Mouse (Mus musculus) heart, embryonic 15.5 days (tissue): ENCODE measurements around the gene Dennd1c. TPM values are rescaled to one million over a fixed set of nuclear protein-coding genes. Genes with fewer than 3 reads are reported as not detected.
A peak's percentile ranks its signal among the peaks of the same experiment; 100 is the strongest.

ENCODE experiments used
- ATAC-seq: fragments of 200-750 bp; cut with Nextera tagmentation; replicated peaks from 2 replicates; pipeline ENCODE4 v1.8.0; 2017; ENCODE audit warnings: low read depth, moderate TSS enrichment; ENCODE audit not compliant: insufficient number of reproducible peaks, insufficient read depth, low FRiP score
- H3K27ac ChIP-seq: fragments of 300-500 bp; sonication (generic); 2 replicates; pipeline ENCODE4 v1.5.1; 2015; ENCODE audit warnings: mild to moderate bottlenecking, inconsistent platforms
- H3K27me3 ChIP-seq: fragments of 300-500 bp; sonication (generic); 2 replicates; pipeline ENCODE4 v1.6.1; 2015; ENCODE audit warnings: inconsistent platforms
- H3K36me3 ChIP-seq: fragments of 300-500 bp; sonication (generic); 2 replicates; pipeline ENCODE4 v1.6.1; 2015; ENCODE audit warnings: mild to moderate bottlenecking, inconsistent platforms
- H3K4me1 ChIP-seq: fragments of 300-500 bp; sonication (generic); replicated peaks from 2 replicates; pipeline ENCODE4 v1.6.1; 2015; ENCODE audit warnings: inconsistent platforms
- H3K4me2 ChIP-seq: fragments of 300-500 bp; sonication (generic); 2 replicates; pipeline ENCODE4 v1.6.1; 2015; ENCODE audit warnings: inconsistent platforms, mild to moderate bottlenecking, moderate library complexity
- H3K4me3 ChIP-seq: fragments of 300-500 bp; sonication (generic); 2 replicates; pipeline ENCODE4 v1.5.1; 2015; ENCODE audit warnings: mild to moderate bottlenecking, inconsistent platforms
- H3K9ac ChIP-seq: fragments of 300-500 bp; sonication (generic); 2 replicates; pipeline ENCODE4 v1.6.1; 2015; ENCODE audit warnings: mild to moderate bottlenecking, inconsistent platforms
- H3K9me3 ChIP-seq: fragments of 300-500 bp; sonication (generic); replicated peaks from 2 replicates; pipeline ENCODE4 v1.6.1; 2016; ENCODE audit warnings: inconsistent platforms
- WGBS: fragments of 180-500 bp; shearing (Covaris S2); methylation state at CpG from one replicate; pipeline ENCODE4 v1.1.7; 2015; ENCODE audit warnings: mixed read lengths; 5-methylcytosine and 5-hydroxymethylcytosine counted together
- polyA plus RNA-seq: library from polyadenylated mRNA; unstranded; fragments of >200 nt; fragmentation: Nextera tagmentation; extraction: Ambion mirVana; gene quantifications from 2 replicates; pipeline ENCODE4 v1.2.1, GENCODE M21; 2015

Gene Dennd1c
- polyA plus RNA-seq, result 0.64 and 3.7 TPM in 2 replicates

DNA sequence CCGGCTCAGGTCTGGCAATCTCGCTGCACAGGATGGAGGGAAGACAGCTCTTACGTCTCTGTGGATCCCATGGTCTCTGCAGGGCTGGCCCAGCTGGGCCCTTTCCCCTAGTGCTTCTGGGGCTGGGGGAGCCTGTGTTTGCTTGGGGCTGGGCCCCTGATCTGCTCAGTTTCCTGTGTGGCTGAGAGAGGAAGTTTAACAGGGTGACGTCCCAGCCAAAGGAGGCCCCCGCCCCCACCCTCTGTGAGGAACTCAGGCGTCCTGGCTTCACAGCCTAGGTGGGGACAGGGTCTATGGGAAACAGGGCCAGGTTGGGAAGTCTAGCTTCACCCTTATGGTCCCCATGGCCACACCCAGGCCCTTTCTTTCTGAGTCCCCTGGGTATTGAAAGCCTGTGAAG is at the start of gene Dennd1c:
Dennd1c (minus strand) TSS at position 179 of the 400 bp plus-strand sequence.
- no peaks in the 10 kb centered on the region for H3K36me3 ChIP-seq
- no peaks in the 10 kb centered on the region for H3K9me3 ChIP-seq
- 30% methylated on average over 6 of the region's 6 CpGs for WGBS
- no peak within 1 kb of the TSS for H3K27ac ChIP-seq
- no peak within 1 kb of the TSS for H3K4me3 ChIP-seq
- H3K4me1 ChIP-seq, result no peaks in the 10 kb centered on the region
- H3K27me3 ChIP-seq, result 0 out of 2 replicates have a peak, but pooled peaks cover 3% of the 10 kb centered on the region
- no peak within 1 kb of the TSS for H3K9ac ChIP-seq
- H3K4me2 ChIP-seq, result peak within 1 kb of the TSS; percentile 7; the same call in 1 of the 2 replicates
- ATAC-seq, result no peak

DNA sequence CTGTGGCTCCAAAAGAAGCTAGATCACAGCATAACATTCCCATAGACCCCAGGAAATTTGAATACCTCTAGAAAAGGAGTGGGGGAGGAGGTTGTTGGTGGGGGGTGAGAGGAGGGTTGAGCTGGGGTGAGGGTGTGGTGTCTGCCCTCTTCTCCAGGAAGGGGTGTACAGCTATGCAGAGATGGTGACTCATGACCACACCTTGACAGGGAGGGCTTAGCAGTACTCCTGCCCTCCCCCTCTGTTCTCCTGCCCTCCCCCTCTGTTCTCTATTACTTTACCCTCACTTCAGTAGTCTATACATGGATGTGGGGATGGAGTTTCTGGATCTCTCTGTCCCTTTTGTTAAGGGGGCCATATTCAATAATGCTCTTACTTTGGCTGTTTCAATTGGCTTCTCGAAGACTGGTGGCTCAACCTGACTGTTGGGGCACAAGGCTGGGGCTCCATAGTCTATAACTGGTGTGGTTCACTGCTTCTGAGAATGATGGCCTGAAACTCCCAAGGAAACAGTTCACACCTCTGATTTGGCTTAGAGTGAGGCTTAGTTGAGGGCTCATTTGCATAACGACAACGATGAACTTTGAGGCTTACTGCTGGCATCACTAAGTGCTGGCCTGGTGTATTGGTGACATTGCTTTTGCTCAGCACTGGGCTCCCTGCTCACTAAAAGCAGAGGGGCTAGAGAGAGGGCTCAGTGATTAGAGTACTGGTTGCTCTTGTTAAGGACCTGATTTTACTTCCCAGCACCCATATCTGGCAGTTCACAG is 47.7 kb upstream of the Dennd1c start:
- H3K4me1 ChIP-seq, result no peaks in the 10 kb centered on the region
- no peaks in the 10 kb centered on the region for H3K36me3 ChIP-seq
- H3K9ac ChIP-seq, result no peak overlapping the region
- no peaks in the 10 kb centered on the region for H3K9me3 ChIP-seq
- WGBS, result 47% methylated on average over 3 of the region's 3 CpGs
- H3K27ac ChIP-seq, result no peak overlapping the region
- no peaks in the 10 kb centered on the region for H3K27me3 ChIP-seq
- no peak overlapping the region for H3K4me2 ChIP-seq
- no peak overlapping the region for H3K4me3 ChIP-seq
- ATAC-seq, result no peak

DNA sequence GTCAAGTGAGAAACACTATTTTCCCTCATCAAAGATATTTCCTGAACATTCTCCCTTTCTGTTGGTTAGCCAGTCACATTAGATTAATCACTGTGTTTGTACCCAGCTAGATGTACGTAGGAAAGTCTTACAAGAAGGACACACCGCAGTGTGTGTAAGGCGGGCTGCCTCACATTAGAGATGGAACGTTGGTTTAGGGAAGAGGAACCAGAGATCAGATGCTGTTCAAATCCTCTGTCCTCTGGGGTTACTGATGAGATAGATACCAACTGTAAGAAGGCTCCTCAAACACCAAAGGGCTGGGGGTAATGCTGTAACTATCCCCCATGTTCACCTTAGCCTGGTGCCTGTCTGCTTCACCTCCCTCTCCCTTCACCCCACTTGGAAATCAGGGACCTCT is 46.5 kb upstream of the Dennd1c start:
- whole genome bisulfite sequencing, result 78% methylated on average over 4 of the region's 4 CpGs
- Histone ChIP-seq H3K27me3 (no peaks in the 10 kb centered on the region), H3K4me1 (no peaks in the 10 kb centered on the region), H3K4me2 (no peak overlapping the region), H3K9me3 (no peaks in the 10 kb centered on the region), H3K9ac (no peak overlapping the region), H3K36me3 (no peaks in the 10 kb centered on the region), H3K27ac (no peak overlapping the region), H3K4me3 (no peak overlapping the region)
- ATAC-seq, result no peak

DNA sequence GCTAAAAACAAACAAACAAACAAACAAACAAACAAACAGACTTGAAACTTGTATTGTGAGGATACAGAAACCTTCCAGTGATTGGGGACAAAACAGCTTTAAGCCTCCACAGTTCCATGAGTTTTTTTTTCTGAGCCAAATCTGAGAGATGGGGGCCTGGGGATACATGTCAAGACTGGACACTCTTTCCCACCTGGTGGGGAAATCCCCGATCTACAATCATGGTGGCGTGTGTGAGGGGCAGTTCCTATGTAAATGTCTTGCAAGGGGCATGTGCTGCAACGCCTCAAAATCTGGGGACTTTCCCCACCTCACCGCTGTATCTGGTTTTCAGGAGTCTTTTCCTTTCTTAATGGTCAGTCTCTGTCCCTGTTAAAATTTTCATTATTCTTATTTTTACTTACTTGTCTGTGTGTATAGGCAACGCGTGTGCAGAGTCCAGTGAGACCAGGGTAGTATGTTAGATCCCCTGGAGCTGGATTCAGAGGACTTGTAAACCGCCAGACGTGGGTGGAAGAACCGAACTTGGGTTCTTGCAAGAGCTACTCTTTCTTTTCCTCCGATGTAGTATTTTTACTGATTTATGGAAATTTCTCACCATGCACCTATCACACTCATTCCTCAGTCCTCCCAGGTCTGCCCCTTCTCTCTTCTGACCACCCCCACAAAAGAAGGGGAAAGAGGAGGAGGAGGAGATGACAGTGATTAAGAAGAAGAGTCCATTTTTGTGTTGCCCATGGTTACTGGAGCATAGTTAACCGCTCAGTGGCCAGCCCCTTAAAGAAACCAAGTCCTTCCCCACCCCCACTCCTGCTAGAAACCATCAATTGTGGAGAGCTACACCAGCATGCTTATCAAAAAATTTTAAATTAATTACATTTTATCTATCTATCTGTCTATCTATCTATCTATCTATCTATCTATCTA is 45.1 kb upstream of the Dennd1c start:
- H3K9ac ChIP-seq, result no peak overlapping the region
- H3K27me3 ChIP-seq, result no peaks in the 10 kb centered on the region
- H3K9me3 ChIP-seq, result no peaks in the 10 kb centered on the region
- no peak overlapping the region for H3K27ac ChIP-seq
- no peaks in the 10 kb centered on the region for H3K36me3 ChIP-seq
- WGBS, result 80% methylated on average over 11 of the region's 11 CpGs
- peaks cover 4% of the 10 kb centered on the region for H3K4me1 ChIP-seq
- ATAC-seq, result no peak
- no peak overlapping the region for H3K4me3 ChIP-seq
- no peak overlapping the region for H3K4me2 ChIP-seq

DNA sequence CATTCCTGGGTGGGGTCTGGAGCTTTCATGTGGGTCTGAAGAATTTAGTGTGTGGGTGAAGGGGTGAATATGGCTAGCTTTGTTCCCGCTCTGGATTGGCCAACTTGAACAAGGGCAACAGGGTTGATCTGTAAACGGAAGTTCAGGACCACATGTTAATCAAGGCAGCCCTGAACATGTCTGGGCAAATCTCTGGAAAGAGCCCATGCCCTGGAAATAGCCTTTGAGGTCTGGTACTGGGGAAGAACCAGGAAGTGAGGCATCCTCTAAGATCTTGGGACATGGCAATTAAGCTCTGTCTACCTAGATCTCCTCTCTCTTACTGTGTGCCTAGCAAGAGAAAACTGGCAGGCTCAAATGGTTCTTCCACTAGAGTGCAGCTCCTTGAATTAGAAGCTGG is 43.5 kb upstream of the Dennd1c start:
- Histone ChIP-seq H3K9ac (no peak overlapping the region), H3K9me3 (no peaks in the 10 kb centered on the region), H3K27me3 (no peaks in the 10 kb centered on the region), H3K36me3 (no peaks in the 10 kb centered on the region), H3K27ac (no peak overlapping the region), H3K4me3 (no peak overlapping the region), H3K4me2 (no peak overlapping the region), H3K4me1 (peaks cover 4% of the 10 kb centered on the region)
- ATAC-seq, result no peak
- 77% methylated on average over 2 of the region's 2 CpGs for WGBS

DNA sequence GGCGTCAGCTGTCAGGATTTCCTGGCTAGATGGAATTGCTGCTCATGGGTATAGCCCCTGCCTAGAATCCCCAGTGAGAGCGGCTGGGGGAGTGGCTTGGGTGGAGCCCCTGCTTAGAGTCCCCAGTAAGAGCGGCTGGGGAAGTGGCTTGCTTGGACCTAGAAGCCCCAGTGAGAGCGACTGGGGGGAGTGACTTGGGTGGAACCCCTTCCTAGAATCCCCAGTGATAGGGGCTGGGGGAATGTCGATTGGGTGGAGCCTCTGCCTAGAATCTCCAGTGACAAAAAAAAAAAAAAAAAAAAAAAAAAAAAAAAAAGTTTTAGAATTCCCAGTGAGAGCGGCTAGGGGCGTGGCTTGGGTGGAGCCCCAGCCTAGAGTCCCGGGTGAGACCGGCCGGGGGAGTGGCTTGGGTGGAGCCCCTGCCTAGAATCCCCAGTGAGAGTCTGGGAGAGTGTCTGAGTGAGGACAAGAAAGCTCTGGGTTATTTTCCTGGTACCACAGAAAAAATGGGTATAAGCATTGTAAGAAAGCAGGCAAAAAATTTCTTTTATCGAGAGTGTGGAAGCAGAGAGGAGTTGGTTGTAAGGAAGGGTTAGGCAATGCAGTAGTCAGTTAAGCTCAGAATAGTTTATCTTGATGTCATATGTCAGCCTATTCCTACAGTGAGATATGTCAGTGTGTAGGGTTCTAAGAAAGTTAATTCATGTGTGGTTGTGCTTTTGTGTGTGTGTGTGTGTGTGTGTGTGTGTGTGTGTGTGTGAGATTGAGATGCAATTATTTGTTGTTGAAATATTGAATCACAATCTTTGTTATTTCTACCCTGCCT is 40.4 kb upstream of the Dennd1c start:
- Histone ChIP-seq H3K4me3 (0 out of 2 replicates have a peak overlapping the region, but pooled peaks have one; percentile 10), H3K9ac (no peak overlapping the region), H3K27ac (no peak overlapping the region), H3K36me3 (no peaks in the 10 kb centered on the region), H3K27me3 (no peaks in the 10 kb centered on the region), H3K4me1 (peaks cover 4% of the 10 kb centered on the region), H3K4me2 (peak overlapping the region; percentile 41), H3K9me3 (no peaks in the 10 kb centered on the region)
- peak; percentile 79 for ATAC-seq
- WGBS, result 3% methylated on average over 11 of the region's 11 CpGs

DNA sequence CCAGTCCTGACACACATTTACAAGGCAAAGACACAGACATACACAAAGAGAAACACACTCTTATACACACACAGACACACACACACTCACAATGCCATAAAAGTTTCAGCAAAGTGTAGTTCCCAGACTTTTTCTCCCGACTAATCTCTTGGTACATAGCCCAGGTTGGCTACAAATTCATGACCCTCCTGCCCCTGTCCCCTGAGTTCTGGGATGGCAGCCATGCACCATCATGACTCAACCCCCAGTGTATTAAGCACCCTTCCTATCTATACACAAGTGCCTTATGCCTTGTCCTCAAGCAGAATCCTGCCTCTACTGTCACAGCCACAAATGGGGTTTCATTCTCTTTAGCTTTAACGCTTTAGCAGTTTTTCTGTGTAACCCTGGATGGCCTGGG is 38.5 kb upstream of the Dennd1c start:
- no peak overlapping the region for H3K4me3 ChIP-seq
- H3K4me2 ChIP-seq, result no peak overlapping the region
- H3K27ac ChIP-seq, result no peak overlapping the region
- no peaks in the 10 kb centered on the region for H3K9me3 ChIP-seq
- no peaks in the 10 kb centered on the region for H3K27me3 ChIP-seq
- H3K4me1 ChIP-seq, result peaks cover 4% of the 10 kb centered on the region
- WGBS, result 56% methylated on average over 2 of the region's 2 CpGs
- H3K36me3 ChIP-seq, result no peaks in the 10 kb centered on the region
- ATAC-seq, result no peak
- H3K9ac ChIP-seq, result no peak overlapping the region

DNA sequence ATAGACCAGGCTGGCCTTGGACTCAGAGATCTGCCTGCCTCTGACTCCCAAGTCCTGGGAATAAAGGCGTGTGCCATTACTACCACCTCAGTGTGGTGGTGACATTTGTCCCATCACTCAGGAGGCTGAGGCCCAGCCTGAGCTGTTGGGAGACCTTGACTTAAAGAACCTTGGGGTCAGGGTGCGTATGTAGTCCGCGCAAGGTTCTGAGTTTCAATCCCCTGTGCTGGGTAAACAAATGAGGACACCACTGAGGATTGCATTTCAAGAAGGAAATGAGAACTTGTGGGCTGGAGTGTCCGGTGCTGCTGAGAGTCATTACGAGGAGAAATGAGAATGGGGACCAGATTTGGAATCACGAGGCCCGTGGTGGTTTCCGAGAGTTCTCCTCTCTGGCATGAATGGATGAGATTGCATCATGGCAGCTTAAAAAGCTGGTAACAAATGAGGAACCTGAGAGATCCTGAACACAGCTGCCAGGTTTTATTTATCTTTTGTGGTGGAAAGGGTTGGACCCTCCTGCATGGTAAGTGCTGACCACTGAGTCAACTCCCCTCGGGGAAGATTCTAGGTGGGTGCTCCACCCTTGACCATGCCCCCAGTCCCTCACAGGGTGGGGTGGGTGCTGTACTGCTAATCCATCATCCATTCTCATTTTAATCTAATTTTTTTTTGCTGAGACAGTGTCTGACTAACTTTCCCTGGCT is 34.6 kb upstream of the Dennd1c start:
- WGBS, result 80% methylated on average over 10 of the region's 10 CpGs

DNA sequence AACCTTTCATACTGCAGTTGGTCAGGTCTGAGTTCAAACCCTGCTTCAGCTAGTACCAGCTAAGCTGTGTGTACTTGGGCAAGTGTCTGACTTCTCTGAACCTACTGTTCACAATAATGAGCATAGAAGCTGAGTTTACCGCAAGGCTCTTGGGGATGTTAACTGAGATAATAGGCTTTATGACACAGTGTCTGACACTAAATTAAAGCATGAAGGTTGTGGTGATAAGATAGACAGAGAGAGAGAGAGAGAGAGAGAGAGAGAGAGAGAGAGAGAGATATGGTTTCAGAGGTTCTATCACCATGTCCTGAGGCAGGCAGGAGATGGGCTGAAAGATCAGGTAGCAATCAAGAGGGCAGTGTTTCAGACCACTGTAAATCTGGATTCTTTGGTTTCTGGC is 31.7 kb upstream of the Dennd1c start:
- Histone ChIP-seq H3K4me3 (no peak overlapping the region), H3K9ac (no peak overlapping the region), H3K9me3 (no peaks in the 10 kb centered on the region), H3K4me2 (no peak overlapping the region), H3K4me1 (peaks cover 9% of the 10 kb centered on the region), H3K27ac (no peak overlapping the region), H3K27me3 (no peaks in the 10 kb centered on the region), H3K36me3 (no peaks in the 10 kb centered on the region)
- WGBS, result 73% methylated on average over 1 of the region's 1 CpGs
- ATAC-seq, result no peak

More for the DNA sequence above, 34.6 kb upstream of the Dennd1c start:
- Histone ChIP-seq H3K9me3 (no peaks in the 10 kb centered on the region), H3K4me1 (no peaks in the 10 kb centered on the region), H3K4me3 (no peak overlapping the region), H3K27me3 (no peaks in the 10 kb centered on the region), H3K9ac (no peak overlapping the region), H3K4me2 (no peak overlapping the region), H3K27ac (no peak overlapping the region), H3K36me3 (no peaks in the 10 kb centered on the region)
- ATAC-seq, result no peak

DNA sequence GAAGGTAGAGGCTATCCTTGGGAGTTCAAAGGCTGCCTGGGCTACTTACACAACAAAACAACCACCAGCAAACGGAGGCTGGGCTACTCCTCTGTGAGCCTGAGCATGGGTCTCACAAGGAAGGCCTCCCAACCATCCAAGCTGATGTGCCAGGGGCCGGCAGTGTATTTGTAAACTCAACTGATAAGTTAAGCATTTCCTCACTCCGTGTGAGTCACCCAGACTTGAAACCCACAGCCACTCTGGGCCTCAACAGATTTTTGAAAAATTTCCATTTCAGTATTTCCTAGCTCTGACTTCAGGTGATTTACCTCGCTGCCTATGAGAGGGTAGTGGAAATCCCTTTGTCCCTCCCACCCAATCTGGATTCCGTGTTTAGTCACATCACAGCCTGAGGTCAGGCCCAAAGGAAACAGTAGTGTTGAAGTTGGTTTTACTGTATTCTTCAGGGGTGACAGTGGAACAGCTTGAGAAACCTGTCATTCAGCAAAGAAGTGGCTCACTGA is 30.4 kb upstream of the Dennd1c start:
- Histone ChIP-seq H3K9me3 (no peaks in the 10 kb centered on the region), H3K36me3 (no peaks in the 10 kb centered on the region), H3K4me2 (no peak overlapping the region), H3K4me1 (peaks cover 16% of the 10 kb centered on the region), H3K27ac (no peak overlapping the region), H3K4me3 (no peak overlapping the region), H3K9ac (no peak overlapping the region), H3K27me3 (no peaks in the 10 kb centered on the region)
- ATAC-seq, result no peak
- WGBS, result 38% methylated on average over 5 of the region's 5 CpGs
